Mouse (Mus musculus) bone marrow macrophage, adult 2 months (primary cell): ENCODE measurements around the gene Esr1.

Experiments
- CTCF ChIP-seq: IDR thresholded peaks from 2 replicates; pipeline ENCODE4 v1.5.1; 2012; ENCODE audit warnings: low read depth, mild to moderate bottlenecking, low read length, moderate library complexity
- POLR2A ChIP-seq: IDR thresholded peaks from 2 replicates; pipeline ENCODE4 v1.6.1; 2012; ENCODE audit warnings: mild to moderate bottlenecking, low read depth, low read length, borderline replicate concordance

GRCm38 (mm10) chr10:4618686-4619085, 7.3 kb downstream of the Esr1 start:
- TF ChIP-seq CTCF (no peak), POLR2A (no peak)
